Mouse (Mus musculus) C3H10T1/2 (cell line): ENCODE results near the gene Olfr1338. TPM values are rescaled to one million over a fixed set of nuclear protein-coding genes. Genes with fewer than 3 reads are reported as not detected.

Source experiments
- polyA plus RNA-seq, 2 experiments: library from polyadenylated mRNA; unstranded; fragments of >200 nt; fragmentation: generic; extraction: Trizol; gene quantifications; one replicate each; pipeline ENCODE4 v1.2.1; 2012; ENCODE audit warnings: missing spikeins in 2 of 2

The Olfr1338 gene
- polyA plus RNA-seq: not detected

GRCm38 (mm10) chr4:118758637-118759036 is at the start of gene Olfr1338:
Gene Olfr1338, minus strand, starts transcription at chr4:118758737.

GRCm38 (mm10) chr4:118782486-118782885 is 23.9 kb upstream of the Olfr1338 start, which contains the start of gene Olfr1337:
Gene Olfr1337, minus strand, starts transcription at chr4:118782586.

GRCm38 (mm10) chr4:118731875-118732274 is 26.7 kb downstream of the Olfr1338 start, which contains the start of gene Olfr1339:
Gene Olfr1339, plus strand, starts transcription at chr4:118732175.

GRCm38 (mm10) chr4:118719838-118720237 is 38.7 kb downstream of the Olfr1338 start, which contains the start of gene Olfr1340:
Gene Olfr1340, plus strand, starts transcription at chr4:118720138.

GRCm38 (mm10) chr4:118703223-118703622 is 55.3 kb downstream of the Olfr1338 start, which contains the start of gene Olfr1341:
Gene Olfr1341, plus strand, starts transcription at chr4:118703523.

Other genes starting within 250 kb of the Olfr1338 start
- not detected for gene 2610528J11Rik, start 231.7 kb downstream of the Olfr1338 start, polyA plus RNA-seq
- not detected for gene Tmem125, start 214.7 kb downstream of the Olfr1338 start, polyA plus RNA-seq
- not detected for gene Cfap57, start 138.0 kb downstream of the Olfr1338 start, polyA plus RNA-seq
- 10 to 100 TPM; 12.5 to 40.3 TPM for gene Ebna1bp2, start 137.9 kb downstream of the Olfr1338 start, polyA plus RNA-seq
- gene Olfr62, start 99.8 kb downstream of the Olfr1338 start, polyA plus RNA-seq: not detected
- gene Olfr1342, start 66.0 kb downstream of the Olfr1338 start, polyA plus RNA-seq: not detected
- not detected for gene Olfr1341, start 55.2 kb downstream of the Olfr1338 start, polyA plus RNA-seq
- gene Olfr1340, start 38.6 kb downstream of the Olfr1338 start, polyA plus RNA-seq: not detected
- not detected for gene Olfr1339, start 26.6 kb downstream of the Olfr1338 start, polyA plus RNA-seq
- gene Olfr1337, start 23.8 kb upstream of the Olfr1338 start, polyA plus RNA-seq: not detected
- gene Olfr1335, start 51.2 kb upstream of the Olfr1338 start, polyA plus RNA-seq: not detected
- not detected for gene Olfr1333, start 77.5 kb upstream of the Olfr1338 start, polyA plus RNA-seq
- gene Olfr1331, start 105.9 kb upstream of the Olfr1338 start, polyA plus RNA-seq: not detected
- under 1 TPM in 1 of 2 experiments, not detected in 1; 0.01 TPM for gene Olfr1330, start 129.9 kb upstream of the Olfr1338 start, polyA plus RNA-seq
- gene Olfr1329, start 158.7 kb upstream of the Olfr1338 start, polyA plus RNA-seq: not detected
- gene Olfr1328, start 179.9 kb upstream of the Olfr1338 start, polyA plus RNA-seq: not detected
- not detected for gene Lao1, start 202.8 kb upstream of the Olfr1338 start, polyA plus RNA-seq